Mouse (Mus musculus): ENCODE results near the gene Zcchc3.

GRCm38 (mm10) chr2:152452101-152452781, 37.4 kb upstream of the Zcchc3 start:
- TF ChIP-seq CTCF (IDR thresholded peaks at IDR 0.05; ENCODE audit: extremely low read depth, insufficient read depth, insufficient read length, insufficient replicate concordance) (no peak), POLR2A (IDR thresholded peaks at IDR 0.05; ENCODE audit: low read depth, low read length) (no peak)
